Mouse (Mus musculus): ENCODE results near the gene Pla2g4a.

DNA sequence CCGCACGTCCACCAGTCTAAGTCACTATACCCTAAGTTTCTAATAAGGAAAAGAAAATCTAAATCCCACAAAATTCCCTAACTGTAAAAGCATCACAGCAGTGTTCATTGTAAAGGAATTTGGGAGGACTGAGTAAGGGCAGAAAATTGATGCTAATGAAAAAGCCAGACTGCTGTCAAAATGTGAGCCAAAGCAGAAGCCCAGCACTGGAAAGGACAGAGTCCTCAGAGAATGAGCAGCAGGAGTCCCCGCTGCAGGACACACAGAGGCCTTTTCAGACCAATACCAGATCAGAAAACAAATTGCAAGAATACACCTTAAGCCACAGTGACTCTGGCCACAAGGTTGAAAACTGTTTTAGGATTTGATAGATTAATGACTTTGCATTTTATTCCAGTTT is 124.6 kb downstream of the Pla2g4a start:
- no peak for TF ChIP-seq CTCF (IDR thresholded peaks at IDR 0.05; ENCODE audit: low read depth)
- TF ChIP-seq EP300 (IDR thresholded peaks at IDR 0.05; ENCODE audit: low read depth), result no peak
